ENCODE assay signal across 25 mouse cellular contexts in genomic region chr19:12600684-12601480, GRCm38 (mm10). TPM values are rescaled to one million over a fixed set of nuclear protein-coding genes. Genes with fewer than 3 reads are reported as not detected.
"Had no signal": no experiment of that assay in that cellular context is flagged by ENCODE, and none has a peak within 500 bp of the region (broad histone marks: within the 10 kb centered on the region; RNA-seq: fewer than 3 reads in every experiment).

No protein-coding gene starts in this region.

- H3K36me3 ChIP-seq: intestine, embryonic 15.5 days; kidney, embryonic 15.5 days; limb, embryonic 10.5 days; limb, embryonic 13.5 days; lung, embryonic 15.5 days had no signal

- H3K27ac ChIP-seq: intestine, embryonic 15.5 days; kidney, embryonic 15.5 days; limb, embryonic 10.5 days; limb, embryonic 13.5 days; lung, embryonic 15.5 days had no signal

- H3K9ac ChIP-seq: intestine, embryonic 15.5 days; kidney, embryonic 15.5 days; limb, embryonic 13.5 days; lung, embryonic 15.5 days had no signal

- H3K27me3 ChIP-seq: intestine, embryonic 15.5 days; lung, embryonic 15.5 days had no signal

- H3K4me3 ChIP-seq: intestine, embryonic 15.5 days; kidney, embryonic 15.5 days; limb, embryonic 10.5 days; limb, embryonic 13.5 days; lung, embryonic 15.5 days had no signal

- DNase-seq: kidney, adult 18-20 months; kidney, postnatal 10 days; kidney, postnatal 36 days; lung, adult 18-20 months; lung, postnatal 14 days; lung, postnatal 4 days; midbrain, embryonic 14.5 days; right cerebral cortex, postnatal 14 days; right cerebral cortex, postnatal 4 days; thymus, postnatal 25 days had no signal

- H3K9me3 ChIP-seq: intestine, embryonic 15.5 days; kidney, embryonic 15.5 days; limb, embryonic 10.5 days; limb, embryonic 13.5 days; lung, embryonic 15.5 days had no signal

- ATAC-seq: intestine, embryonic 15.5 days had no signal

- H3K4me2 ChIP-seq: intestine, embryonic 15.5 days; kidney, embryonic 15.5 days; limb, embryonic 13.5 days; lung, embryonic 15.5 days; midbrain, embryonic 11.5 days had no signal

RNA-seq across cellular contexts. Expression of gene Gm4952, which starts 1.1 kb away (rescaled TPM):
- total RNA-seq: layer of hippocampus, adult 8-10 months; left cerebral cortex, adult 18-20 months; megakaryocyte progenitor cell, adult 5-6 weeks; megakaryocyte-erythroid progenitor cell, adult 5-6 weeks had no signal
- polyA plus RNA-seq: limb, embryonic 10.5 days; midbrain, embryonic 11.5 days; neural tube, embryonic 11.5 days; stomach, embryonic 14.5 days had no signal

RNA-seq across cellular contexts. Expression of gene Glyat, which starts 32.2 kb away (rescaled TPM):
- total RNA-seq: left cerebral cortex, adult 18-20 months; left cerebral cortex, postnatal 25 days; megakaryocyte progenitor cell, adult 5-6 weeks; megakaryocyte-erythroid progenitor cell, adult 5-6 weeks; midbrain, postnatal 0 days had no signal
- polyA plus RNA-seq: limb, embryonic 10.5 days; limb, embryonic 13.5 days; lung, embryonic 15.5 days; midbrain, embryonic 11.5 days; midbrain, embryonic 14.5 days; midbrain, postnatal 0 days; neural tube, embryonic 11.5 days; neural tube, embryonic 14.5 days; stomach, embryonic 14.5 days had no signal
